Mouse (Mus musculus) small intestine, adult 2 months (tissue): ENCODE results near the gene Olfr1126. TPM values are rescaled to one million over a fixed set of nuclear protein-coding genes. Genes with fewer than 3 reads are reported as not detected.

Source experiments
- H3K27ac ChIP-seq: fragments of 200-500 bp; 2 replicates; pipeline ENCODE4 v1.5.1; 2012; ENCODE audit warnings: low read depth, low read length, control low read depth, inconsistent platforms; ENCODE audit not compliant: insufficient read depth
- H3K27me3 ChIP-seq: fragments of 200-500 bp; 2 replicates; pipeline ENCODE4 v1.6.1; 2012; ENCODE audit warnings: mild to moderate bottlenecking, moderate library complexity, low read length, inconsistent platforms; ENCODE audit not compliant: control insufficient read depth, insufficient read depth
- H3K36me3 ChIP-seq: fragments of 200-500 bp; 2 replicates; pipeline ENCODE4 v1.6.1; 2012; ENCODE audit warnings: mild to moderate bottlenecking, low read length, control low read depth, inconsistent platforms; ENCODE audit not compliant: control insufficient read depth, insufficient read depth
- H3K4me1 ChIP-seq: fragments of 200-500 bp; 2 replicates; pipeline ENCODE4 v1.6.1; 2012; ENCODE audit warnings: low read length, inconsistent platforms, mixed read lengths; ENCODE audit not compliant: control insufficient read depth, insufficient read depth, insufficient read length
- H3K4me3 ChIP-seq: fragments of 200-500 bp; 2 replicates; pipeline ENCODE4 v1.5.1; 2012; ENCODE audit warnings: low read depth, mild to moderate bottlenecking, control low read depth, inconsistent platforms, low read length, moderate library complexity
- CTCF ChIP-seq: fragments of 200-500 bp; IDR thresholded peaks from 2 replicates; pipeline ENCODE4 v1.5.1; 2012; ENCODE audit warnings: low read depth, mild to moderate bottlenecking, control low read depth, inconsistent platforms, low read length, moderate library complexity, mixed read lengths; ENCODE audit not compliant: insufficient replicate concordance, insufficient read length; ENCODE audit errors: extremely low read depth
- POLR2A ChIP-seq: fragments of 200-500 bp; IDR thresholded peaks from 2 replicates; pipeline ENCODE4 v1.6.1; 2012; ENCODE audit warnings: low read depth, mild to moderate bottlenecking, control low read depth, inconsistent platforms, low read length, moderate library complexity
- WGBS: fragments of 180-500 bp; shearing (Covaris S2); methylation state at CpG from one replicate; pipeline ENCODE4 v1.1.7; 2018; 5-methylcytosine and 5-hydroxymethylcytosine counted together
- polyA plus RNA-seq: library from polyadenylated mRNA; depleted of rRNA; stranded (reverse); fragments of >200 nt; gene quantifications from 2 replicates; pipeline ENCODE4 v1.2.3, GENCODE M21; 2012; rRNA removed

Gene Olfr1126
- polyA plus RNA-seq: not detected in 2 replicates

DNA sequence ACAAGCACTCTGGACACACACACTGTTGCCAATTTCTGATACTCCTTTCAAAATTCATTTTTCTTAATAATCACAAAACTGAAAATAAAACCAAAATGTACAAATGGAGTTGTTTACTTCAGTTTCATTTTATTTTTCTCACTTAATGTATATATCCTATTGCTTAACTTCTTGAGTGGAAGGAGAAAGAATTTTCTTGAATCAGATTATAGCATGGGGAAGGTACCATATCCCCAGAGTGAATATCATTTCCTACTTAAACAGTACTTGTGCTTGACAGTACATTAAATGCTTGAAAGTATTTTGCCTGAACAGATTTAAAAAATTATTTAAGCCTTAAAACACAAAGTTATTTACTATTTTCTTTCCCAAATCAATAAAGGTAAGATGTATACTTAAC lies at the start of gene Olfr1126:
Gene Olfr1126 (plus strand): TSS at position 301 of the 400 bp plus-strand sequence.
- Histone ChIP-seq H3K27ac (no peak within 1 kb of the TSS), H3K36me3 (no peaks in the 10 kb centered on the region), H3K4me1 (no peaks in the 10 kb centered on the region), H3K4me3 (no peak within 1 kb of the TSS), H3K27me3 (no peaks in the 10 kb centered on the region)
- no peak for TF ChIP-seq POLR2A
- TF ChIP-seq CTCF: no peak

- TF ChIP-seq POLR2A (no peak), CTCF (no peak)
- no peaks in the 10 kb centered on the region for H3K4me1 ChIP-seq
- H3K27me3 ChIP-seq: no peaks in the 10 kb centered on the region
- H3K27ac ChIP-seq: no peak within 1 kb of the TSS
- 78% methylated on average over 1 of the region's 1 CpGs for WGBS
- H3K36me3 ChIP-seq: no peaks in the 10 kb centered on the region
- H3K4me3 ChIP-seq: no peak within 1 kb of the TSS
Observed at GRCm38 (mm10) chr2:87416335-87416734, 37.4 kb upstream of the Olfr1126 start, which contains the start of gene Olfr1123. Gene Olfr1123 (plus strand): TSS chr2:87416635.

DNA sequence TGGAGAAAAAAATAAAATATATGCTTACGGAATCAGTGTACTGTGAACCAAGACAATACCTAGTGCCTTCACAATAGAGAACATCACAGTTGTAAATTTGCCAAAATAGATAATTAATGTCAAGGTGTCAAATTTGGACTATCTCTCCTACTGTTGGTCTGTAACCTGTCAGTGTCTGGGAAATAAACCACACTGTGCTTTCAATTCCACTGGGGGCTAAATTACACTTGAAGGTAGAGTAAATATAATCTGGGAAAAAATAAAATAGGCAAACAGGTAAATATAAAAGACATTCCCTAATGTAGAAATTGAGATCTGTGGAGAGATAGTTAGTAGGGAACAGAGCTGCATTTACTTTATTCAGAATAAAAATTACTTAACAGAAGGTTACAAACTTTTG lies 23.8 kb upstream of the Olfr1126 start, which contains the start of gene Olfr1124:
Gene Olfr1124 (plus strand): TSS at position 301 of the 400 bp plus-strand sequence.
- Histone ChIP-seq H3K4me3 (no peak within 1 kb of the TSS), H3K4me1 (no peaks in the 10 kb centered on the region), H3K27ac (no peak within 1 kb of the TSS), H3K36me3 (no peaks in the 10 kb centered on the region), H3K27me3 (no peaks in the 10 kb centered on the region)
- 91% methylated on average over 1 of the region's 1 CpGs for WGBS
- TF ChIP-seq CTCF (no peak), POLR2A (no peak)

DNA sequence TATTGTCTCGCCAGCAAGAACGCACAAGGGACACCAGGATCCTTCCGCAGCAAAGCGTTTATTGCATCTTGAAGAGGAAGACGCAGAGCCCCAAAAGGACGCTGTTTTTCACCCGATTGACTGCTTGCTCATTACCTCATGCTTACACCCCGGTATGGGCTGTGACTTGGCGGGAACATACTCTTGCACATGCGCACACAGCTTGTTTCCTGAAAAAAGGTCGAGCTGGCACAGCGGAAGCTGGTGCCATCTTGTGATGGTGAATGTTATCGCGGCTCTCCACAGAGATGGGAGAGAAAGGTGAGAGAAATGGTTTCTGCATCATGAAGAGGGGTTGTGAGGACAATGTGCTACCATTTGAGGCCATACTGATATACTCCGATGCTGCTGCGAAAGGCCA lies 16.0 kb upstream of the Olfr1126 start:
- H3K27ac ChIP-seq: no peak overlapping the region
- no peak overlapping the region for H3K4me3 ChIP-seq
- H3K27me3 ChIP-seq: no peaks in the 10 kb centered on the region
- H3K36me3 ChIP-seq: no peaks in the 10 kb centered on the region
- WGBS: 87% methylated on average over 16 of the region's 16 CpGs
- TF ChIP-seq POLR2A: no peak
- no peak for TF ChIP-seq CTCF
- no peaks in the 10 kb centered on the region for H3K4me1 ChIP-seq

DNA sequence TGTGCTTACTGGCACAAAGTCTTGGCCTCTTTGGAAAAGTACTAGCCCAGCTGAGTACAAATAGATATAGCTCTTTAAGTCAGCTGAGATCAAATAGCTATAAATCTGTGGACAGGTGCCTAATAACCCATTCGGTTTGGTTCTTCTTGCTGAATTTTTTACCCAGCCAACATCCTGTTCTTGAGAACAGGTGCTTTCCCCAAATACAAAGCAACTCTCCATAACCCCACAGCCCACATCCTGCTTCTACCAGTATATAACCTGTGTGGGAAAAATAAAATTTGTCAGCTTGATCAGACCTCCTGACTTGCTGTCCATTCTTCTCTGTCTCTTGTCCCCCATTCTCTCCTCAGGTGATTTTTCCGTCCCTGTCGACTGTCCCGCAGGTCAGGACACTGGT lies 8.0 kb downstream of the Olfr1126 start:
- Histone ChIP-seq H3K4me3 (no peak overlapping the region), H3K27ac (no peak overlapping the region), H3K27me3 (no peaks in the 10 kb centered on the region), H3K4me1 (no peaks in the 10 kb centered on the region), H3K36me3 (no peaks in the 10 kb centered on the region)
- 85% methylated on average over 4 of the region's 4 CpGs for WGBS
- TF ChIP-seq CTCF (no peak), POLR2A (no peak)

- H3K36me3 ChIP-seq: no peaks in the 10 kb centered on the region
- H3K4me3 ChIP-seq: no peak overlapping the region
- no peaks in the 10 kb centered on the region for H3K4me1 ChIP-seq
- no peak for TF ChIP-seq CTCF
- TF ChIP-seq POLR2A: no peak
- no peak overlapping the region for H3K27ac ChIP-seq
- H3K27me3 ChIP-seq: no peaks in the 10 kb centered on the region
Observed at GRCm38 (mm10) chr2:87480207-87480606, 26.4 kb downstream of the Olfr1126 start.

- no peaks in the 10 kb centered on the region for H3K4me1 ChIP-seq
- 80% methylated on average over 4 of the region's 4 CpGs for WGBS
- TF ChIP-seq CTCF (no peak), POLR2A (no peak)
- no peak overlapping the region for H3K4me3 ChIP-seq
- no peaks in the 10 kb centered on the region for H3K27me3 ChIP-seq
- no peak overlapping the region for H3K27ac ChIP-seq
- no peaks in the 10 kb centered on the region for H3K36me3 ChIP-seq
Observed at GRCm38 (mm10) chr2:87481158-87481557, 27.4 kb downstream of the Olfr1126 start.
